Mouse (Mus musculus): Measurements from ENCODE around the gene Capns1. TPM values are rescaled to one million over a fixed set of nuclear protein-coding genes. Genes with fewer than 3 reads are reported as not detected.

Capns1 gene
- polyA plus RNA-seq, 1 experiment, result 724 TPM

DNA sequence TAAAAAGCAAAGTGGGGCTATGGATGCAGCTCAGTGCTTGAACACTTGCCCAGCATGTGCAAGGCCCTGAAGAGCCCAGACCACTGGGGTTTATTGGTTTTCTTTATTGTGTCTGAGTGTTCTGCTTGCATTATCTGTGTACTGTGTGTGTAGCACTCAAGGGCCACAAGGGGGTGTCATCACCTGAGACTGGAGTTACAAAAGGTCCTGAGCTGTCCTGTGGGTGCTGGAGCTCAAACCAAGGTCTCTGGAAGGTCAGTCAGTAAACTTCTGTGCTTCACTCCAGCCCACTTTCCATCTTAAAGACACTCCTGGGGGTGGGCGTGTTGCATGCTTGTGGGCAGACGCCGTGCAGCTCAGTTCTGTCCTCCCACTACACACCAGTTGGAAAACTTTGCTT, 43.1 kb downstream of the Capns1 start:
- H3K4me1 ChIP-seq (ENCODE audit: control insufficient read depth, insufficient read depth, low read length), result no peaks in the 10 kb centered on the region
- peaks cover 4% of the 10 kb centered on the region for H3K36me3 ChIP-seq (ENCODE audit: control insufficient read depth, insufficient read depth, low read length)
- DNase-seq, result no peak
- WGBS, result 93% methylated on average over 3 of the region's 3 CpGs
- H3K27me3 ChIP-seq (replicated peaks; ENCODE audit: control insufficient read depth, insufficient read depth, low read length), result no peaks in the 10 kb centered on the region
- H3K4me3 ChIP-seq (ENCODE audit: insufficient read depth, low read depth, low read length), result no peak overlapping the region
- TF ChIP-seq CTCF (conservative IDR thresholded peaks at IDR 0.05; ENCODE audit: insufficient read depth, insufficient read length, low read depth, low read length) (no peak), POLR2A (IDR thresholded peaks at IDR 0.05; ENCODE audit: low read depth, low read length) (no peak)
- no peak overlapping the region for H3K27ac ChIP-seq (ENCODE audit: insufficient read depth, low read depth, low read length)

DNA sequence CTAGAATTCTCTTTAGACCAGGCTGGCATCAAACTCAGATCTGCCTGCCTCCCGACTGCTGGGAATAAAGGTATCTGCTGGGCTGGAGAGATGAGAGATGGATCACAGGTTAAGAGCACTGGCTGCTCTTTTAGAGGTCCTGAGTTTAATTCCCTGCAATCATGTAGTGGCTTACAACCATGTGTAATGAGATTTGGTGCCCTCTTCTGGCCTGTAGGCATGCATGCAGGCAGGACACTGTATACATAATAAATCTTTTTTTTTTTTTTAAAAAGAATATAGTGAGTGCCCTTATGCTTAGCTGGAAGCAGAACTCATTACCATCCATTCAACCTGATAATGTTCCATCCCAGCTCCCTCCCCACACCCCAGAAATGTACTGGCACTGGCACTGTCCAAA, 44.6 kb downstream of the Capns1 start:
- DNase-seq, result no peak
- WGBS, result 100% methylated on average over 1 of the region's 1 CpGs
- no peak overlapping the region for H3K27ac ChIP-seq (ENCODE audit: insufficient read depth, low read depth, low read length)
- no peaks in the 10 kb centered on the region for H3K4me1 ChIP-seq (ENCODE audit: control insufficient read depth, insufficient read depth, low read length)
- TF ChIP-seq POLR2A (IDR thresholded peaks at IDR 0.05; ENCODE audit: low read depth, low read length) (no peak), CTCF (conservative IDR thresholded peaks at IDR 0.05; ENCODE audit: insufficient read depth, insufficient read length, low read depth, low read length) (no peak)
- no peak overlapping the region for H3K4me3 ChIP-seq (ENCODE audit: insufficient read depth, low read depth, low read length)
- no peaks in the 10 kb centered on the region for H3K27me3 ChIP-seq (replicated peaks; ENCODE audit: control insufficient read depth, insufficient read depth, low read length)
- H3K36me3 ChIP-seq (ENCODE audit: control insufficient read depth, insufficient read depth, low read length), result peaks cover 6% of the 10 kb centered on the region

DNA sequence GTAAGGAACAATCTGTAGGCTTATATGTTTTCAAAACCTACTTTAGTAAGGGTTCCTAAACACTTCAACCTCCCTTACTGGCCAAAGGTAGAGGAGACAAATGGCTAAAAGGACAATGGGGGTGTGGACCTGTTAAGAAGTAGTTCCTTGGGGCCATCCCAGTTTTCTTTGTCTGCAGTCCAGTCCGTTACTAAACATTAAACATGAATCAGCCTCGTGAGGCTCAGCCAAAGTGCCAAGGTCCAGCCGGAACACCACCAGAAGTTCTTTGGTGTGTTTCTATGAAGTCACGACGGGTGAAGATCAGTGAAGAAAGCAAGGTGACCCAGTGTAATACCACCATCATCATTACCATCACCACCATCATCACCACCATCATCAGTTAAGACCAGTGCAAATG, 51.6 kb downstream of the Capns1 start:
- Histone ChIP-seq H3K27me3 (replicated peaks; ENCODE audit: control insufficient read depth, insufficient read depth, low read length) (no peaks in the 10 kb centered on the region), H3K36me3 (ENCODE audit: control insufficient read depth, insufficient read depth, low read length) (peaks cover 2% of the 10 kb centered on the region; the same call in 1 of the 2 replicates), H3K4me1 (ENCODE audit: control insufficient read depth, insufficient read depth, low read length) (no peaks in the 10 kb centered on the region), H3K4me3 (ENCODE audit: insufficient read depth, low read depth, low read length) (no peak overlapping the region), H3K27ac (ENCODE audit: insufficient read depth, low read depth, low read length) (no peak overlapping the region)
- no peak for TF ChIP-seq POLR2A (IDR thresholded peaks at IDR 0.05; ENCODE audit: low read depth, low read length)
- TF ChIP-seq CTCF (conservative IDR thresholded peaks at IDR 0.05; ENCODE audit: insufficient read depth, insufficient read length, low read depth, low read length), result no peak
- DNase-seq, result peak; percentile 85
- WGBS, result 74% methylated on average over 5 of the region's 5 CpGs

DNA sequence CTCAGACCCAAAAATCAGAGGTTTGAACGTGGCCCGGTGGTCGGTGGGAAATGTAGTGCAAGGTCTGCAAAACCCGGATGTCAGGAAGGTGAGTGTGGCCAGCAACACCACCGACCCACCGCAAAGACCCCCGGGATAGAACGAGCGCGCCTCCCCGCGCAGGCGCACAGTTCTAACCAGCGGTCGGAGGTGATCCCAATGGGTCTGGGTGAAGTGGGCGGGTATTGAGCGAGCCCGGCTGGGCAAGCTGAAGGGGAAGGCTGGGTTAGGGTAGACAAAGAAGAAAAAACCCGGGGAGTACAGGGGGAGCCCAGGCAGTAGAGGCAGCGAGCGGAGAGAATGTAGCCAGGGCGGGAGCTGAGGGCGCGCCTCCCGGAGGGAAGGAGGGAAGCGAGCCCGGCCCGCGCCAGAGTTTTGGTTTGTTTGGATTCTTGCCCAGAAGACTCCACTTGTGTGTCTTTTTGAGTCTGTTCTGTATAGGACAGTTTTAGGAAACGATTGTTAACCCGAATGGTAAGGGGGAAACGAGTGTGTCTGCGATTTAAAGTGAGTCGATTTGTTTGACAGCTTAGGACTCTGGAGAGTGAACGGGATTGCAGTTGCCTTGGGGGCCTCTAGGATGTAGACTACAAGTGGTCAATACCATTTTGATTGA, 54.9 kb downstream of the Capns1 start:
- no peaks in the 10 kb centered on the region for H3K4me1 ChIP-seq (ENCODE audit: control insufficient read depth, insufficient read depth, low read length)
- no peaks in the 10 kb centered on the region for H3K36me3 ChIP-seq (ENCODE audit: control insufficient read depth, insufficient read depth, low read length)
- no peaks in the 10 kb centered on the region for H3K27me3 ChIP-seq (replicated peaks; ENCODE audit: control insufficient read depth, insufficient read depth, low read length)
- DNase-seq, result peak; percentile 52
- no peak overlapping the region for H3K27ac ChIP-seq (ENCODE audit: insufficient read depth, low read depth, low read length)
- peak overlapping the region; percentile 42 for H3K4me3 ChIP-seq (ENCODE audit: insufficient read depth, low read depth, low read length)
- 1% methylated on average over 35 of the region's 35 CpGs for WGBS
- TF ChIP-seq POLR2A (IDR thresholded peaks at IDR 0.05; ENCODE audit: low read depth, low read length) (no peak), CTCF (conservative IDR thresholded peaks at IDR 0.05; ENCODE audit: insufficient read depth, insufficient read length, low read depth, low read length) (no peak)

DNA sequence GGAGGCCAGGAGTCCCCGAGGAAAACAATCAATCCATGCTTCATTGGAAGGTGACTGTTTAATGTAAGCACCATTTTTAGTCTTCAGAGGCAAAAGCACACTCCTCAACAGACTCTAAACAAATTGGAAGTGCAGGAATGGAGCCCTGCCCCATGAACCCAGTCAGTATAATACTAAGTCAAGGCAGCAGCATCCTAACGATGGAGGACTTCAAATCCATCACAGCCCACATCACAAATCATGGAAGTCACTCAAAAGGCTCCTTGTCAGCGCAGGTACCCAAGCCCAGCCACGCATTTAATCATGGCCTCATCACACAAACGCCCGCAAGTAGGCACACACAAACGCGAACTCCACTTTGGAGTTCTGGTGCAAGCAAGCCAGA, 55.4 kb downstream of the Capns1 start:
- no peak for TF ChIP-seq POLR2A (IDR thresholded peaks at IDR 0.05; ENCODE audit: low read depth, low read length)
- TF ChIP-seq CTCF (conservative IDR thresholded peaks at IDR 0.05; ENCODE audit: insufficient read depth, insufficient read length, low read depth, low read length), result no peak
- WGBS, result 13% methylated on average over 8 of the region's 8 CpGs
- H3K4me1 ChIP-seq (ENCODE audit: control insufficient read depth, insufficient read depth, low read length), result no peaks in the 10 kb centered on the region
- H3K36me3 ChIP-seq (ENCODE audit: control insufficient read depth, insufficient read depth, low read length), result no peaks in the 10 kb centered on the region
- H3K27ac ChIP-seq (ENCODE audit: insufficient read depth, low read depth, low read length), result no peak overlapping the region
- DNase-seq, result no peak
- no peaks in the 10 kb centered on the region for H3K27me3 ChIP-seq (replicated peaks; ENCODE audit: control insufficient read depth, insufficient read depth, low read length)
- peak overlapping the region; percentile 42 for H3K4me3 ChIP-seq (ENCODE audit: insufficient read depth, low read depth, low read length)

Other genes with a start within 250 kb of the Capns1 start
- 4.7 and 5.0 TPM in 2 replicates for gene Zfp74, start 244.7 kb downstream of the Capns1 start, polyA plus RNA-seq (2012; rRNA removed)
- 4.5 and 5.0 TPM in 2 replicates for gene Zfp568, start 214.9 kb downstream of the Capns1 start, polyA plus RNA-seq (2012; rRNA removed)
- gene Zfp14, start 147.4 kb downstream of the Capns1 start, polyA plus RNA-seq (2012; rRNA removed), result 1.7 and 1.9 TPM in 2 replicates
- 0.29 and 0.42 TPM in 2 replicates for gene Zfp82, start 125.9 kb downstream of the Capns1 start, polyA plus RNA-seq (2012; rRNA removed)
- gene Gm26920, start 108.4 kb downstream of the Capns1 start, polyA plus RNA-seq (2012; rRNA removed), result 0.07 TPM in 1 of 2 replicates, not detected in the other
- 1.4 and 2.1 TPM in 2 replicates for gene Zfp566, start 108.3 kb downstream of the Capns1 start, polyA plus RNA-seq (2012; rRNA removed)
- 13.2 and 18.1 TPM in 2 replicates for gene Zfp260, start 104.0 kb downstream of the Capns1 start, polyA plus RNA-seq (2012; rRNA removed)
- 0.64 and 1.4 TPM in 2 replicates for gene Zfp382, start 76.9 kb downstream of the Capns1 start, polyA plus RNA-seq (2012; rRNA removed)
- gene Zfp146, start 29.1 kb downstream of the Capns1 start, polyA plus RNA-seq (2012; rRNA removed), result 11.1 and 11.8 TPM in 2 replicates
- gene Cox7a1, start 14.7 kb downstream of the Capns1 start, polyA plus RNA-seq (2012; rRNA removed), result 76.0 and 141 TPM in 2 replicates
- gene Polr2i, start 33.1 kb upstream of the Capns1 start, polyA plus RNA-seq (2012; rRNA removed), result 187 and 196 TPM in 2 replicates
- gene Tbcb, start 33.5 kb upstream of the Capns1 start, polyA plus RNA-seq (2012; rRNA removed), result 51.8 and 72.2 TPM in 2 replicates
- gene Ovol3, start 36.9 kb upstream of the Capns1 start, polyA plus RNA-seq (2012; rRNA removed), result 0.19 and 0.27 TPM in 2 replicates
- gene Thap8, start 81.3 kb upstream of the Capns1 start, polyA plus RNA-seq (2012; rRNA removed), result 0.11 TPM in 1 of 2 replicates, not detected in the other
- 5.8 and 7.2 TPM in 2 replicates for gene Wdr62, start 81.6 kb upstream of the Capns1 start, polyA plus RNA-seq (2012; rRNA removed)
- gene Clip3, start 92.9 kb upstream of the Capns1 start, polyA plus RNA-seq (2012; rRNA removed), result 4.2 and 4.9 TPM in 2 replicates
- gene Alkbh6, start 109.9 kb upstream of the Capns1 start, polyA plus RNA-seq (2012; rRNA removed), result 99.0 and 122 TPM in 2 replicates
- 162 and 170 TPM in 2 replicates for gene Syne4, start 116.0 kb upstream of the Capns1 start, polyA plus RNA-seq (2012; rRNA removed)
- 0.42 and 1.1 TPM in 2 replicates for gene E130208F15Rik, start 122.9 kb upstream of the Capns1 start, polyA plus RNA-seq (2012; rRNA removed)
- gene Sdhaf1, start 125.1 kb upstream of the Capns1 start, polyA plus RNA-seq (2012; rRNA removed), result 26.4 and 27.3 TPM in 2 replicates
- 9.6 and 11.6 TPM in 2 replicates for gene Lrfn3, start 164.0 kb upstream of the Capns1 start, polyA plus RNA-seq (2012; rRNA removed)
- 51.3 and 83.0 TPM in 2 replicates for gene Tyrobp, start 214.9 kb upstream of the Capns1 start, polyA plus RNA-seq (2012; rRNA removed)
- gene Hcst, start 221.0 kb upstream of the Capns1 start, polyA plus RNA-seq (2012; rRNA removed), result 3.7 and 12.0 TPM in 2 replicates
- 1.8 and 3.1 TPM in 2 replicates for gene Nfkbid, start 222.9 kb upstream of the Capns1 start, polyA plus RNA-seq (2012; rRNA removed)
- gene Aplp1, start 246.7 kb upstream of the Capns1 start, polyA plus RNA-seq (2012; rRNA removed), result 13.0 and 14.2 TPM in 2 replicates

Data from kidney, adult 2 months (tissue).